Mouse (Mus musculus) spleen, adult 2 months (tissue): ENCODE results near the gene Ssbp4. TPM values are rescaled to one million over a fixed set of nuclear protein-coding genes. Genes with fewer than 3 reads are reported as not detected.

Source experiments
- DNase-seq, 2 experiments: peaks; one replicate each; pipeline versions ENCODE4 v3.0.0 to v3.0.0-alpha.2; 2012 to 2021; ENCODE audit warnings: low spot score in 2 of 2, low read depth in 1 of 2
- H3K27ac ChIP-seq: fragments of 200-500 bp; 2 replicates; pipeline ENCODE4 v1.5.1; 2012; ENCODE audit warnings: low read length, inconsistent platforms; ENCODE audit not compliant: insufficient read depth
- H3K27me3 ChIP-seq: fragments of 200-500 bp; 2 replicates; pipeline ENCODE4 v1.6.1; 2012; ENCODE audit warnings: mild to moderate bottlenecking, moderate library complexity, low read length, inconsistent platforms; ENCODE audit not compliant: control insufficient read depth, insufficient read depth
- H3K36me3 ChIP-seq: fragments of 200-500 bp; 2 replicates; pipeline ENCODE4 v1.6.1; 2012; ENCODE audit warnings: mild to moderate bottlenecking, low read length, inconsistent platforms; ENCODE audit not compliant: control insufficient read depth, insufficient read depth
- H3K4me1 ChIP-seq: fragments of 200-500 bp; 2 replicates; pipeline ENCODE4 v1.6.1; 2011; ENCODE audit warnings: inconsistent platforms; ENCODE audit not compliant: control insufficient read depth, insufficient read depth, insufficient read length
- H3K4me3 ChIP-seq: fragments of 200-500 bp; 2 replicates; pipeline ENCODE4 v1.5.1; 2011; ENCODE audit warnings: mild to moderate bottlenecking, inconsistent platforms; ENCODE audit not compliant: insufficient read depth, insufficient read length; ENCODE audit errors: extremely low read depth
- CTCF ChIP-seq: fragments of 200-500 bp; IDR thresholded peaks from 2 replicates; pipeline ENCODE4 v1.5.1; 2011; ENCODE audit warnings: mild to moderate bottlenecking, inconsistent platforms; ENCODE audit not compliant: insufficient read depth, insufficient read length, insufficient replicate concordance; ENCODE audit errors: extremely low read depth
- POLR2A ChIP-seq: fragments of 200-500 bp; IDR thresholded peaks from 2 replicates; pipeline ENCODE4 v1.6.1; 2011; ENCODE audit warnings: low read depth, low read length, inconsistent platforms
- WGBS: fragments of 180-500 bp; shearing (Covaris S2); methylation state at CpG from one replicate; pipeline ENCODE4 v1.1.7; 2018; 5-methylcytosine and 5-hydroxymethylcytosine counted together
- polyA plus RNA-seq: library from polyadenylated mRNA; depleted of rRNA; stranded (reverse); fragments of >200 nt; gene quantifications from 2 replicates; pipeline ENCODE4 v1.2.3, GENCODE M21; 2012

Gene Ssbp4
- polyA plus RNA-seq, 1 experiment = 168 TPM

DNA sequence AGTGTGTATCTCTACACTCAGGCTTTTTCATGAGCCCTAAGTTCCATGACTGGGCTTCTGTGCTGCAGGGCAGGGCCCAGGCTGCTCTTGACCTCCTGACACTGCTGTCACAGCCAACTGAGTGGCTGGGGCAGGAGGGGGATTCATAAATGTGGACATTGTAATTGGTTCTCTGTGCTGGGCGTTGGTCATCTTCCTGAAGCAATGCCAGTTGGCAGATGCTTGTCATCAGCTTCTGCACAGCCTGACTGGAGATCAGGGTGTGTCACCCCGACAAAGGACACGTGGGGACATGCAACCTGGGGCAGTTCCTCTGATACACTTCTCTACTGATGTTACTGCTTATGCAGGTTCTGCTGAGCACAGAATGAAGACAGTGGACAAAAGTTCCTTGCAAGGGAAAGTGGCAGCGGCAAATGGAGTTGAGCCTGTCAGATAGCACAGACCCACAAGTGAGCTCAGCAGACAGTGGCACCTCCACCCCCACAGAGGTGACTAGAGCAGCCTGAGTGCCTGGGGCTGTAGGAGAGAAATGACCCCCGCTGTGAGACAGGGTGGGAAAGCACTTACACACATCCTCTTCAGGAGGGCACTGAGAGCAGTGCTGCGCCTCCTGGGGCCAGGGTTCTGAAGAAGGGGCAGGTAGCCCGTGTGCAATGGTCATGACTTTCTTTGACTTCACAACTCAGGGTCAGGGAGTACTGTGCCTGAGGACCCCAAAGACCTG is 46.7 kb downstream of the Ssbp4 start:
- TF ChIP-seq CTCF = no peak
- peak overlapping the region; percentile 47 for H3K27ac ChIP-seq
- no peak overlapping the region for H3K4me3 ChIP-seq
- DNase-seq = no peak
- H3K4me1 ChIP-seq = peaks cover 29% of the 10 kb centered on the region
- H3K36me3 ChIP-seq = no peaks in the 10 kb centered on the region
- no peaks in the 10 kb centered on the region for H3K27me3 ChIP-seq
- 76% methylated on average over 7 of the region's 7 CpGs for WGBS

- Histone ChIP-seq H3K4me1 (peaks cover 29% of the 10 kb centered on the region), H3K27ac (peak overlapping the region; percentile 47; the same call in 1 of the 2 replicates), H3K36me3 (no peaks in the 10 kb centered on the region), H3K27me3 (no peaks in the 10 kb centered on the region), H3K4me3 (no peak overlapping the region)
- no peak for DNase-seq
- no peak for TF ChIP-seq POLR2A
- TF ChIP-seq CTCF = no peak
- WGBS = 81% methylated on average over 4 of the region's 4 CpGs
These were observed 47.3 kb downstream of the Ssbp4 start for GRCm38 (mm10) chr8:70561357-70561756.

GRCm38 (mm10) chr8:70560564-70560963 is 48.1 kb downstream of the Ssbp4 start:
- WGBS = 57% methylated on average over 3 of the region's 3 CpGs
- peaks cover 27% of the 10 kb centered on the region for H3K4me1 ChIP-seq
- peak overlapping the region; percentile 47 for H3K27ac ChIP-seq
- TF ChIP-seq CTCF (no peak), POLR2A (no peak)
- DNase-seq = no peak
- H3K27me3 ChIP-seq = no peaks in the 10 kb centered on the region
- H3K36me3 ChIP-seq = no peaks in the 10 kb centered on the region
- H3K4me3 ChIP-seq = no peak overlapping the region

- Histone ChIP-seq H3K36me3 (no peaks in the 10 kb centered on the region), H3K4me3 (no peak overlapping the region), H3K4me1 (peaks cover 25% of the 10 kb centered on the region; the same call in 1 of the 2 replicates), H3K27ac (no peak overlapping the region), H3K27me3 (no peaks in the 10 kb centered on the region)
- TF ChIP-seq CTCF = peak; percentile 42; the same call in 1 of the 2 replicates
- no peak for TF ChIP-seq POLR2A
- DNase-seq = peak in 1 of 2 experiments; percentile 31
- WGBS = 27% methylated on average over 2 of the region's 2 CpGs
These were observed 48.6 kb downstream of the Ssbp4 start for GRCm38 (mm10) chr8:70560096-70560495.

- Histone ChIP-seq H3K4me1 (peaks cover 20% of the 10 kb centered on the region; the same call in 1 of the 2 replicates), H3K27me3 (no peaks in the 10 kb centered on the region), H3K27ac (no peak overlapping the region), H3K4me3 (no peak overlapping the region), H3K36me3 (no peaks in the 10 kb centered on the region)
- 65% methylated on average over 3 of the region's 3 CpGs for WGBS
- TF ChIP-seq CTCF = no peak
- no peak for TF ChIP-seq POLR2A
- DNase-seq = no peak
These were observed 49.7 kb downstream of the Ssbp4 start for GRCm38 (mm10) chr8:70558983-70559382.

GRCm38 (mm10) chr8:70558334-70558733 is 50.3 kb downstream of the Ssbp4 start:
- TF ChIP-seq CTCF (no peak), POLR2A (no peak)
- Histone ChIP-seq H3K4me1 (peaks cover 20% of the 10 kb centered on the region; the same call in 1 of the 2 replicates), H3K27ac (no peak overlapping the region), H3K4me3 (no peak overlapping the region), H3K27me3 (no peaks in the 10 kb centered on the region), H3K36me3 (no peaks in the 10 kb centered on the region)
- 13% methylated on average over 4 of the region's 4 CpGs for WGBS
- peak in 1 of 2 experiments; percentile 42 for DNase-seq

GRCm38 (mm10) chr8:70555079-70555747 is 53.5 kb downstream of the Ssbp4 start:
- no peak overlapping the region for H3K27ac ChIP-seq
- no peak for DNase-seq
- 47% methylated on average over 4 of the region's 4 CpGs for WGBS
- no peak for TF ChIP-seq POLR2A
- no peak for TF ChIP-seq CTCF
- no peaks in the 10 kb centered on the region for H3K36me3 ChIP-seq
- H3K27me3 ChIP-seq = no peaks in the 10 kb centered on the region
- H3K4me3 ChIP-seq = no peak overlapping the region
- peaks cover 12% of the 10 kb centered on the region; the same call in 1 of the 2 replicates for H3K4me1 ChIP-seq
